Mouse (Mus musculus) G1E (cell line): Measurements from ENCODE around the gene Smim5. TPM values are rescaled to one million over a fixed set of nuclear protein-coding genes. Genes with fewer than 3 reads are reported as not detected.

Experiments
- ATAC-seq: 2 replicates; pipeline ENCODE4 v1.8.0; 2016; ENCODE audit warnings: mild to moderate bottlenecking; ENCODE audit not compliant: insufficient number of reproducible peaks, poor library complexity, low FRiP score, severe bottlenecking; ENCODE audit errors: extremely low read depth
- DNase-seq: peaks from one replicate; pipeline ENCODE4 v3.0.0; 2012; ENCODE audit warnings: low spot score
- H3K27me3 ChIP-seq: 2 replicates; pipeline ENCODE4 v1.6.1; 2012; ENCODE audit warnings: mild to moderate bottlenecking, low read length, inconsistent platforms; ENCODE audit not compliant: insufficient read depth
- H3K36me3 ChIP-seq: replicated peaks from 2 replicates; pipeline ENCODE3; 2012; ENCODE audit warnings: mild to moderate bottlenecking, inconsistent platforms
- H3K4me1 ChIP-seq: 2 replicates; pipeline ENCODE4 v1.6.1; 2012; ENCODE audit warnings: low read depth, low read length, inconsistent platforms, mixed read lengths; ENCODE audit not compliant: insufficient read depth
- H3K4me3 ChIP-seq: 2 replicates; pipeline ENCODE4 v1.5.1; 2012; ENCODE audit warnings: low read depth, mild to moderate bottlenecking, inconsistent platforms, low read length, moderate library complexity, mixed read lengths
- H3K9me3 ChIP-seq: replicated peaks from 2 replicates; pipeline ENCODE4 v1.6.1; 2012; ENCODE audit warnings: inconsistent platforms
- CTCF ChIP-seq: IDR thresholded peaks from 2 replicates; pipeline ENCODE4 v1.5.1; 2012; ENCODE audit warnings: low read depth, low read length, inconsistent platforms, mixed read lengths
- GATA1 ChIP-seq: IDR thresholded peaks from 2 replicates; pipeline ENCODE4 v1.6.1; 2012; ENCODE audit warnings: borderline replicate concordance, low read length, inconsistent platforms, mixed read lengths
- GATA2 ChIP-seq: IDR thresholded peaks from 2 replicates; pipeline ENCODE4 v1.6.1; 2012; ENCODE audit warnings: low read depth, low read length, inconsistent platforms, borderline replicate concordance
- POLR2AphosphoS5 ChIP-seq: IDR thresholded peaks from 2 replicates; pipeline ENCODE4 v1.6.1; 2012; ENCODE audit warnings: low read depth, low read length, inconsistent platforms; ENCODE audit not compliant: insufficient replicate concordance
- TAL1 ChIP-seq: conservative IDR thresholded peaks from 2 replicates; pipeline ENCODE4 v1.6.1; 2012; ENCODE audit warnings: low read depth, low read length, inconsistent platforms, mixed read lengths
- polyA plus RNA-seq: library from polyadenylated mRNA; stranded (reverse); fragments of >175 nt; gene quantifications from 2 replicates; pipeline ENCODE4 v1.2.3, GENCODE M21; 2012
- total RNA-seq, 2 experiments: library from RNA; stranded (forward) in 1 of 2; stranded (reverse) in 1 of 2; fragments of 200-1000 nt in 1 of 2; fragments of >200 nt in 1 of 2; fragmentation: Nextera tagmentation in 1 of 2; gene quantifications; 2 replicates each; pipeline ENCODE4 v1.2.3; 2014 to 2017

Gene Smim5
- total and polyA plus RNA-seq, 3 experiments: 11.7 to 30.0 (median 14.7) TPM

GRCm38 (mm10) chr11:115946221-115946828 lies 46.6 kb downstream of the Smim5 start:
- DNase-seq: no peak
- Histone ChIP-seq H3K9me3 (no peaks in the 10 kb centered on the region), H3K4me3 (no peak overlapping the region), H3K36me3 (peaks cover 100% of the 10 kb centered on the region), H3K27me3 (no peaks in the 10 kb centered on the region), H3K4me1 (no peaks in the 10 kb centered on the region)
- no peak for ATAC-seq
- TF ChIP-seq TAL1: no peak
- TF ChIP-seq POLR2AphosphoS5: no peak
- no peak for TF ChIP-seq GATA2
- no peak for TF ChIP-seq CTCF
- no peak for TF ChIP-seq GATA1

GRCm38 (mm10) chr11:115948316-115948715 lies 48.5 kb downstream of the Smim5 start:
- TF ChIP-seq CTCF (no peak), GATA1 (no peak), TAL1 (no peak), GATA2 (no peak), POLR2AphosphoS5 (no peak)
- no peaks in the 10 kb centered on the region for H3K9me3 ChIP-seq

GRCm38 (mm10) chr11:115950719-115951118 lies 51.0 kb downstream of the Smim5 start:
- no peak for DNase-seq
- no peak for TF ChIP-seq GATA2
- no peak for TF ChIP-seq CTCF
- TF ChIP-seq POLR2AphosphoS5: no peak
- no peak for TF ChIP-seq TAL1
- TF ChIP-seq GATA1: no peak
- H3K36me3 ChIP-seq: peaks cover 100% of the 10 kb centered on the region
- no peak overlapping the region for H3K4me3 ChIP-seq
- H3K4me1 ChIP-seq: no peaks in the 10 kb centered on the region
- no peak for ATAC-seq
- H3K9me3 ChIP-seq: no peaks in the 10 kb centered on the region
- H3K27me3 ChIP-seq: no peaks in the 10 kb centered on the region

More at GRCm38 (mm10) chr11:115948316-115948715, 48.5 kb downstream of the Smim5 start:
- no peaks in the 10 kb centered on the region for H3K27me3 ChIP-seq
- H3K4me1 ChIP-seq: no peaks in the 10 kb centered on the region
- H3K36me3 ChIP-seq: peaks cover 100% of the 10 kb centered on the region
- ATAC-seq (no peak), DNase-seq (no peak)
- H3K4me3 ChIP-seq: no peak overlapping the region

- H3K4me3 ChIP-seq: no peak overlapping the region
- DNase-seq (no peak), ATAC-seq (no peak)
- no peaks in the 10 kb centered on the region for H3K27me3 ChIP-seq
- no peaks in the 10 kb centered on the region for H3K4me1 ChIP-seq
- H3K36me3 ChIP-seq: peaks cover 93% of the 10 kb centered on the region
- H3K9me3 ChIP-seq: no peaks in the 10 kb centered on the region
- no peak for TF ChIP-seq POLR2AphosphoS5
- no peak for TF ChIP-seq GATA2
- no peak for TF ChIP-seq TAL1
- no peak for TF ChIP-seq GATA1
- no peak for TF ChIP-seq CTCF
Observed at GRCm38 (mm10) chr11:115954712-115955111, 54.9 kb downstream of the Smim5 start.

- Histone ChIP-seq H3K9me3 (no peaks in the 10 kb centered on the region), H3K4me1 (no peaks in the 10 kb centered on the region), H3K27me3 (no peaks in the 10 kb centered on the region), H3K36me3 (peaks cover 93% of the 10 kb centered on the region), H3K4me3 (no peak overlapping the region)
- TF ChIP-seq POLR2AphosphoS5: no peak
- no peak for TF ChIP-seq CTCF
- no peak for TF ChIP-seq GATA2
- no peak for TF ChIP-seq TAL1
- ATAC-seq (no peak), DNase-seq (no peak)
Observed at GRCm38 (mm10) chr11:115955195-115955858, 55.6 kb downstream of the Smim5 start.

Other genes starting within 250 kb of the Smim5 start
- gene Grb2, start 191.4 kb upstream of the Smim5 start, total RNA-seq (2014; fragmentation: Nextera tagmentation): 224 and 234 TPM in 2 replicates
- gene Grb2, start 191.4 kb upstream of the Smim5 start, total RNA-seq (2017): 58.3 and 119 TPM in 2 replicates
- 209 and 240 TPM in 2 replicates for gene Grb2, start 191.4 kb upstream of the Smim5 start, polyA plus RNA-seq
- gene Tmem94, start 134.5 kb upstream of the Smim5 start, total RNA-seq (2014; fragmentation: Nextera tagmentation): 35.9 and 67.9 TPM in 2 replicates
- gene Tmem94, start 134.5 kb upstream of the Smim5 start, total RNA-seq (2017): 8.2 and 18.1 TPM in 2 replicates
- 53.1 and 54.9 TPM in 2 replicates for gene Tmem94, start 134.5 kb upstream of the Smim5 start, polyA plus RNA-seq
- not detected in 2 replicates for gene Caskin2, start 86.3 kb upstream of the Smim5 start, total RNA-seq (2014; fragmentation: Nextera tagmentation)
- 0.17 and 0.33 TPM in 2 replicates for gene Caskin2, start 86.3 kb upstream of the Smim5 start, total RNA-seq (2017)
- 0.02 and 0.04 TPM in 2 replicates for gene Caskin2, start 86.3 kb upstream of the Smim5 start, polyA plus RNA-seq
- 6.2 and 6.6 TPM in 2 replicates for gene Tsen54, start 85.2 kb upstream of the Smim5 start, total RNA-seq (2014; fragmentation: Nextera tagmentation)
- 16.8 and 18.7 TPM in 2 replicates for gene Tsen54, start 85.2 kb upstream of the Smim5 start, total RNA-seq (2017)
- gene Tsen54, start 85.2 kb upstream of the Smim5 start, polyA plus RNA-seq: 33.0 and 37.5 TPM in 2 replicates
- 9.3 and 10.2 TPM in 2 replicates for gene Llgl2, start 75.9 kb upstream of the Smim5 start, total RNA-seq (2014; fragmentation: Nextera tagmentation)
- 8.0 and 10.5 TPM in 2 replicates for gene Llgl2, start 75.9 kb upstream of the Smim5 start, total RNA-seq (2017)
- gene Llgl2, start 75.9 kb upstream of the Smim5 start, polyA plus RNA-seq: 18.1 and 22.5 TPM in 2 replicates
- gene Myo15b, start 41.6 kb upstream of the Smim5 start, total RNA-seq (2014; fragmentation: Nextera tagmentation): 1.1 TPM in 1 of 2 replicates, not detected in the other
- 0.16 and 0.17 TPM in 2 replicates for gene Myo15b, start 41.6 kb upstream of the Smim5 start, total RNA-seq (2017)
- gene Myo15b, start 41.6 kb upstream of the Smim5 start, polyA plus RNA-seq: 0.33 and 0.35 TPM in 2 replicates
- gene Smim6, start 12.1 kb downstream of the Smim5 start, total RNA-seq (2014; fragmentation: Nextera tagmentation): 2.4 TPM in 1 of 2 replicates, not detected in the other
- 0.23 TPM in 1 of 2 replicates, not detected in the other for gene Smim6, start 12.1 kb downstream of the Smim5 start, total RNA-seq (2017)
- gene Smim6, start 12.1 kb downstream of the Smim5 start, polyA plus RNA-seq: not detected in 2 replicates
- 28.7 and 30.8 TPM in 2 replicates for gene Sap30bp, start 33.3 kb downstream of the Smim5 start, total RNA-seq (2014; fragmentation: Nextera tagmentation)
- 110 and 131 TPM in 2 replicates for gene Sap30bp, start 33.3 kb downstream of the Smim5 start, total RNA-seq (2017)
- 23.4 and 27.8 TPM in 2 replicates for gene Sap30bp, start 33.3 kb downstream of the Smim5 start, polyA plus RNA-seq
- gene Recql5, start 33.5 kb downstream of the Smim5 start, total RNA-seq (2014; fragmentation: Nextera tagmentation): 17.4 and 24.9 TPM in 2 replicates
- 16.0 and 23.6 TPM in 2 replicates for gene Recql5, start 33.5 kb downstream of the Smim5 start, total RNA-seq (2017)
- gene Recql5, start 33.5 kb downstream of the Smim5 start, polyA plus RNA-seq: 17.3 and 17.4 TPM in 2 replicates
- gene Itgb4, start 74.7 kb downstream of the Smim5 start, total RNA-seq (2014; fragmentation: Nextera tagmentation): not detected in 2 replicates
- gene Itgb4, start 74.7 kb downstream of the Smim5 start, total RNA-seq (2017): 0.05 and 0.06 TPM in 2 replicates
- gene Itgb4, start 74.7 kb downstream of the Smim5 start, polyA plus RNA-seq: 0.13 and 0.17 TPM in 2 replicates
- 15.4 and 22.0 TPM in 2 replicates for gene Galk1, start 112.8 kb downstream of the Smim5 start, total RNA-seq (2014; fragmentation: Nextera tagmentation)
- 54.5 and 69.9 TPM in 2 replicates for gene Galk1, start 112.8 kb downstream of the Smim5 start, total RNA-seq (2017)
- 148 and 177 TPM in 2 replicates for gene Galk1, start 112.8 kb downstream of the Smim5 start, polyA plus RNA-seq
- 692 and 699 TPM in 2 replicates for gene H3f3b, start 128.0 kb downstream of the Smim5 start, total RNA-seq (2014; fragmentation: Nextera tagmentation)
- 721 and 745 TPM in 2 replicates for gene H3f3b, start 128.0 kb downstream of the Smim5 start, total RNA-seq (2017)
- gene H3f3b, start 128.0 kb downstream of the Smim5 start, polyA plus RNA-seq: 230 and 336 TPM in 2 replicates
- gene Unk, start 130.4 kb downstream of the Smim5 start, total RNA-seq (2014; fragmentation: Nextera tagmentation): 50.1 and 58.1 TPM in 2 replicates
- gene Unk, start 130.4 kb downstream of the Smim5 start, total RNA-seq (2017): 17.2 and 19.8 TPM in 2 replicates
- gene Unk, start 130.4 kb downstream of the Smim5 start, polyA plus RNA-seq: 65.2 and 80.7 TPM in 2 replicates
- gene Unc13d, start 178.0 kb downstream of the Smim5 start, total RNA-seq (2014; fragmentation: Nextera tagmentation): 26.1 and 31.4 TPM in 2 replicates
- 63.5 and 81.7 TPM in 2 replicates for gene Unc13d, start 178.0 kb downstream of the Smim5 start, total RNA-seq (2017)
- gene Unc13d, start 178.0 kb downstream of the Smim5 start, polyA plus RNA-seq: 126 and 144 TPM in 2 replicates
- 160 and 169 TPM in 2 replicates for gene Wbp2, start 187.0 kb downstream of the Smim5 start, total RNA-seq (2014; fragmentation: Nextera tagmentation)
- gene Wbp2, start 187.0 kb downstream of the Smim5 start, total RNA-seq (2017): 55.9 and 61.6 TPM in 2 replicates
- 499 and 545 TPM in 2 replicates for gene Wbp2, start 187.0 kb downstream of the Smim5 start, polyA plus RNA-seq
- gene Trim47, start 227.2 kb downstream of the Smim5 start, total RNA-seq (2014; fragmentation: Nextera tagmentation): not detected in 2 replicates
- 0.12 and 0.27 TPM in 2 replicates for gene Trim47, start 227.2 kb downstream of the Smim5 start, total RNA-seq (2017)
- gene Trim47, start 227.2 kb downstream of the Smim5 start, polyA plus RNA-seq: 0.08 TPM in 1 of 2 replicates, not detected in the other
- gene Trim65, start 231.2 kb downstream of the Smim5 start, total RNA-seq (2014; fragmentation: Nextera tagmentation): not detected in 2 replicates
- gene Trim65, start 231.2 kb downstream of the Smim5 start, total RNA-seq (2017): 0.05 and 0.12 TPM in 2 replicates
- not detected in 2 replicates for gene Trim65, start 231.2 kb downstream of the Smim5 start, polyA plus RNA-seq
- gene Mrpl38, start 238.9 kb downstream of the Smim5 start, total RNA-seq (2014; fragmentation: Nextera tagmentation): 99.3 and 125 TPM in 2 replicates
- gene Mrpl38, start 238.9 kb downstream of the Smim5 start, total RNA-seq (2017): 38.3 and 45.7 TPM in 2 replicates
- 144 and 150 TPM in 2 replicates for gene Mrpl38, start 238.9 kb downstream of the Smim5 start, polyA plus RNA-seq